Mouse (Mus musculus): ENCODE results near the gene Armc3.

GRCm38 (mm10) chr2:19292366-19292765 lies 93.3 kb downstream of the Armc3 start:
- no peak for TF ChIP-seq CTCF (conservative IDR thresholded peaks at IDR 0.05; ENCODE audit: insufficient read depth, insufficient read length, low read depth, low read length)
- no peak for TF ChIP-seq POLR2A (IDR thresholded peaks at IDR 0.05; ENCODE audit: low read depth, low read length)
